Mouse (Mus musculus) adrenal gland, adult 10 weeks (tissue): Measurements from ENCODE around the gene Adam11. TPM values are rescaled to one million over a fixed set of nuclear protein-coding genes. Genes with fewer than 3 reads are reported as not detected.

ENCODE experiments used
- polyA plus RNA-seq: library from polyadenylated mRNA; stranded (reverse); fragments of 350-450 nt; fragmentation: Illumina TruSeq; extraction: RNeasy Lipid Tissue Mini Kit (QIAGEN cat#74804); gene quantifications from one replicate; pipeline ENCODE4 v1.2.3, GENCODE M21; 2014; ENCODE audit warnings: low read depth, low replicate concordance

Adam11 gene
- polyA plus RNA-seq, result not detected

DNA sequence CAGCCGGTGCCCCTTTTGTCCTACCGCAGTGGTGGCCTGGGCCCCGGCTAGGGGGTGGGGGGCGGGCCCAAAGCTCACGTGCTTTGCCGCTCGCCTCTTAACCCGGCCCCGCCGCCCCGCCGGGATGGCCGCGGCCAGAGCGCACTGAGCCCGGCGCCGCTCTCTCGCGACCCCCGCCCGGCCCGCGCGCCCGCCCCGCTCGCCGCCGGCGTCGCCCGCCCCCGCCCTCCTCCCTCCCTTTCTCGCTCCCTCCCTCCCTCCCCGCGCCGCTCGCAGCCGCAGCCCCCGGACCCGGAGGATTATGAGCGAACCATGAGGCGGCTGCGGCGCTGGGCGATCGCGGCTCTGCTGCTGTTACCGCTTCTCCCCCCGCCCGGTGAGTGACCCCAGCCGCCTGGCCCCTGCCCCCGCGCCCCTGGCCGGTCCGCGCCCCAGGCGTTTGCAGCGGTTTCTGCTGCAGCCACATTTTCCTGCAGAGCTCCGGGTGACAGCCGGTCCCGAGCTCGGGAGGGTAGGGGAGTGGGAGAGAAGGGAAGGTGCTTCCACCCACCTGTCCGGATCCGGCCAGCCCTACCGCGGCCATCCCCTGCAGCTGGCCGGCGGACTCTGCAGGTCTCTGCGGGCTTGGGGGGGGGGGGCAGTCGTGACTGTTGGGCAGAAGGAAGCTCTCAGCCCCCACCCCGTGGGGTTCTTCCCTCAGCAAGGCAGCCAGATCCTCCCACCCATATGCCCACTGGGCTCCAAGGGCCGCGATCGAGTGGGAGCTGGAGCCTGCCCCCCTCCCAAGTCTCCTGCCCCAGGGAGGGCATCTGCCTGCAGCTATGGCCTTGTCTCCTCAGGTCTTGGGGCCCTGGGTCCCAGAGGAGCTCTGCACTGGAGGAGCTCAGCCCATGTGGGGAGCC, at the start of gene Adam11:
Adam11 (plus strand) TSS at position 131 of the 902 bp plus-strand sequence.

GRCm38 (mm10) chr11:102819021-102819782, 58.0 kb downstream of the Adam11 start, which contains the start of gene Gjc1:
Gene Gjc1 (minus strand): TSS chr11:102819700.

Other genes starting within 250 kb of the Adam11 start
- 24.7 TPM for gene Gpatch8, start 205.0 kb upstream of the Adam11 start, polyA plus RNA-seq
- not detected for gene Gm11627, start 182.0 kb upstream of the Adam11 start, polyA plus RNA-seq
- gene Fzd2, start 157.0 kb upstream of the Adam11 start, polyA plus RNA-seq, result 2.2 TPM
- gene Meioc, start 97.7 kb upstream of the Adam11 start, polyA plus RNA-seq, result not detected
- gene Ccdc43, start 63.7 kb upstream of the Adam11 start, polyA plus RNA-seq, result 56.8 TPM
- gene Gjc1, start 58.3 kb downstream of the Adam11 start, polyA plus RNA-seq, result 14.8 TPM
- gene Higd1b, start 74.4 kb downstream of the Adam11 start, polyA plus RNA-seq, result not detected
- 36.6 TPM for gene Eftud2, start 119.5 kb downstream of the Adam11 start, polyA plus RNA-seq
- 0.41 TPM for gene Ccdc103, start 119.8 kb downstream of the Adam11 start, polyA plus RNA-seq
- gene Fam187a, start 123.7 kb downstream of the Adam11 start, polyA plus RNA-seq, result not detected
- gene Gfap, start 139.5 kb downstream of the Adam11 start, polyA plus RNA-seq, result 0.76 TPM
- not detected for gene Kif18b, start 163.7 kb downstream of the Adam11 start, polyA plus RNA-seq
- gene C1ql1, start 185.2 kb downstream of the Adam11 start, polyA plus RNA-seq, result 0.41 TPM